Mouse (Mus musculus): ENCODE measurements around the gene Tgm2. TPM values are rescaled to one million over a fixed set of nuclear protein-coding genes. Genes with fewer than 3 reads are reported as not detected.
A peak's percentile ranks its signal among the peaks of the same experiment; 100 is the strongest.

The Tgm2 gene
- polyA plus RNA-seq, 1 experiment: 9.5 TPM

GRCm38 (mm10) chr2:158146971-158147370 is 735 bp upstream of the Tgm2 start:
- TF ChIP-seq POLR2A (IDR thresholded peaks at IDR 0.05; ENCODE audit: control insufficient read depth, low read depth, low read length) (no peak), CTCF (IDR thresholded peaks at IDR 0.05; ENCODE audit: control insufficient read depth, insufficient read depth, insufficient replicate concordance, low read depth, low read length) (no peak)
- no peak overlapping the region for H3K27ac ChIP-seq (ENCODE audit: control insufficient read depth, insufficient read depth, low read depth, low read length)
- no peaks in the 10 kb centered on the region for H3K27me3 ChIP-seq (ENCODE audit: control insufficient read depth, insufficient read depth, low read length)
- H3K4me1 ChIP-seq (ENCODE audit: control insufficient read depth, insufficient read depth, low read length): no peaks in the 10 kb centered on the region; the same call in 1 of the 2 replicates
- H3K4me3 ChIP-seq (ENCODE audit: control insufficient read depth, low read depth, low read length): no peak overlapping the region
- no peaks in the 10 kb centered on the region for H3K36me3 ChIP-seq (ENCODE audit: control insufficient read depth, insufficient read depth, low read length)

GRCm38 (mm10) chr2:158145528-158146065 is 639 bp downstream of the Tgm2 start:
- no peaks in the 10 kb centered on the region for H3K36me3 ChIP-seq (ENCODE audit: control insufficient read depth, insufficient read depth, low read length)
- TF ChIP-seq CTCF (IDR thresholded peaks at IDR 0.05; ENCODE audit: control insufficient read depth, insufficient read depth, insufficient replicate concordance, low read depth, low read length): no peak
- TF ChIP-seq POLR2A (IDR thresholded peaks at IDR 0.05; ENCODE audit: control insufficient read depth, low read depth, low read length): no peak
- H3K4me3 ChIP-seq (ENCODE audit: control insufficient read depth, low read depth, low read length): peak overlapping the region; percentile 54
- no peaks in the 10 kb centered on the region for H3K27me3 ChIP-seq (ENCODE audit: control insufficient read depth, insufficient read depth, low read length)
- peak overlapping the region; percentile 33; the same call in 1 of the 2 replicates for H3K27ac ChIP-seq (ENCODE audit: control insufficient read depth, insufficient read depth, low read depth, low read length)
- no peaks in the 10 kb centered on the region; the same call in 1 of the 2 replicates for H3K4me1 ChIP-seq (ENCODE audit: control insufficient read depth, insufficient read depth, low read length)

GRCm38 (mm10) chr2:158144750-158145527 is 1.3 kb downstream of the Tgm2 start:
- H3K27ac ChIP-seq (ENCODE audit: control insufficient read depth, insufficient read depth, low read depth, low read length): no peak overlapping the region; the same call in 1 of the 2 replicates
- no peaks in the 10 kb centered on the region; the same call in 1 of the 2 replicates for H3K4me1 ChIP-seq (ENCODE audit: control insufficient read depth, insufficient read depth, low read length)
- H3K4me3 ChIP-seq (ENCODE audit: control insufficient read depth, low read depth, low read length): peak overlapping the region; percentile 15
- TF ChIP-seq POLR2A (IDR thresholded peaks at IDR 0.05; ENCODE audit: control insufficient read depth, low read depth, low read length) (no peak), CTCF (IDR thresholded peaks at IDR 0.05; ENCODE audit: control insufficient read depth, insufficient read depth, insufficient replicate concordance, low read depth, low read length) (no peak)
- no peaks in the 10 kb centered on the region for H3K36me3 ChIP-seq (ENCODE audit: control insufficient read depth, insufficient read depth, low read length)
- H3K27me3 ChIP-seq (ENCODE audit: control insufficient read depth, insufficient read depth, low read length): no peaks in the 10 kb centered on the region

- no peak for TF ChIP-seq CTCF (IDR thresholded peaks at IDR 0.05; ENCODE audit: control insufficient read depth, insufficient read depth, insufficient replicate concordance, low read depth, low read length)
- TF ChIP-seq POLR2A (IDR thresholded peaks at IDR 0.05; ENCODE audit: control insufficient read depth, low read depth, low read length): no peak
- Histone ChIP-seq H3K27me3 (ENCODE audit: control insufficient read depth, insufficient read depth, low read length) (no peaks in the 10 kb centered on the region), H3K4me3 (ENCODE audit: control insufficient read depth, low read depth, low read length) (no peak overlapping the region), H3K27ac (ENCODE audit: control insufficient read depth, insufficient read depth, low read depth, low read length) (no peak overlapping the region), H3K36me3 (ENCODE audit: control insufficient read depth, insufficient read depth, low read length) (no peaks in the 10 kb centered on the region), H3K4me1 (ENCODE audit: control insufficient read depth, insufficient read depth, low read length) (peaks cover 2% of the 10 kb centered on the region; the same call in 1 of the 2 replicates)
Measured at GRCm38 (mm10) chr2:158144263-158144662, 2.0 kb downstream of the Tgm2 start.

- no peak overlapping the region for H3K27ac ChIP-seq (ENCODE audit: control insufficient read depth, insufficient read depth, low read depth, low read length)
- no peaks in the 10 kb centered on the region for H3K36me3 ChIP-seq (ENCODE audit: control insufficient read depth, insufficient read depth, low read length)
- TF ChIP-seq CTCF (IDR thresholded peaks at IDR 0.05; ENCODE audit: control insufficient read depth, insufficient read depth, insufficient replicate concordance, low read depth, low read length): no peak
- no peak for TF ChIP-seq POLR2A (IDR thresholded peaks at IDR 0.05; ENCODE audit: control insufficient read depth, low read depth, low read length)
- H3K4me1 ChIP-seq (ENCODE audit: control insufficient read depth, insufficient read depth, low read length): peaks cover 2% of the 10 kb centered on the region; the same call in 1 of the 2 replicates
- no peaks in the 10 kb centered on the region for H3K27me3 ChIP-seq (ENCODE audit: control insufficient read depth, insufficient read depth, low read length)
- H3K4me3 ChIP-seq (ENCODE audit: control insufficient read depth, low read depth, low read length): no peak overlapping the region
Measured at GRCm38 (mm10) chr2:158143816-158144215, 2.4 kb downstream of the Tgm2 start.

- Histone ChIP-seq H3K4me1 (ENCODE audit: control insufficient read depth, insufficient read depth, low read length) (peaks cover 2% of the 10 kb centered on the region; the same call in 1 of the 2 replicates), H3K27me3 (ENCODE audit: control insufficient read depth, insufficient read depth, low read length) (no peaks in the 10 kb centered on the region), H3K36me3 (ENCODE audit: control insufficient read depth, insufficient read depth, low read length) (no peaks in the 10 kb centered on the region), H3K27ac (ENCODE audit: control insufficient read depth, insufficient read depth, low read depth, low read length) (no peak overlapping the region), H3K4me3 (ENCODE audit: control insufficient read depth, low read depth, low read length) (no peak overlapping the region)
- TF ChIP-seq CTCF (IDR thresholded peaks at IDR 0.05; ENCODE audit: control insufficient read depth, insufficient read depth, insufficient replicate concordance, low read depth, low read length) (no peak), POLR2A (IDR thresholded peaks at IDR 0.05; ENCODE audit: control insufficient read depth, low read depth, low read length) (no peak)
Measured at GRCm38 (mm10) chr2:158142981-158143380, 3.3 kb downstream of the Tgm2 start.

- Histone ChIP-seq H3K27me3 (ENCODE audit: control insufficient read depth, insufficient read depth, low read length) (no peaks in the 10 kb centered on the region), H3K27ac (ENCODE audit: control insufficient read depth, insufficient read depth, low read depth, low read length) (no peak overlapping the region)
Measured at GRCm38 (mm10) chr2:158141690-158142440, 4.4 kb downstream of the Tgm2 start.

More at GRCm38 (mm10) chr2:158141690-158142440, 4.4 kb downstream of the Tgm2 start:
- Histone ChIP-seq H3K36me3 (ENCODE audit: control insufficient read depth, insufficient read depth, low read length) (no peaks in the 10 kb centered on the region), H3K4me3 (ENCODE audit: control insufficient read depth, low read depth, low read length) (no peak overlapping the region), H3K4me1 (ENCODE audit: control insufficient read depth, insufficient read depth, low read length) (peaks cover 2% of the 10 kb centered on the region; the same call in 1 of the 2 replicates)
- TF ChIP-seq POLR2A (IDR thresholded peaks at IDR 0.05; ENCODE audit: control insufficient read depth, low read depth, low read length) (no peak), CTCF (IDR thresholded peaks at IDR 0.05; ENCODE audit: control insufficient read depth, insufficient read depth, insufficient replicate concordance, low read depth, low read length) (no peak)

Measured in testis, adult 2 months (tissue).